Mouse (Mus musculus): Measurements from ENCODE around the gene Actl6b.

Actl6b gene

DNA sequence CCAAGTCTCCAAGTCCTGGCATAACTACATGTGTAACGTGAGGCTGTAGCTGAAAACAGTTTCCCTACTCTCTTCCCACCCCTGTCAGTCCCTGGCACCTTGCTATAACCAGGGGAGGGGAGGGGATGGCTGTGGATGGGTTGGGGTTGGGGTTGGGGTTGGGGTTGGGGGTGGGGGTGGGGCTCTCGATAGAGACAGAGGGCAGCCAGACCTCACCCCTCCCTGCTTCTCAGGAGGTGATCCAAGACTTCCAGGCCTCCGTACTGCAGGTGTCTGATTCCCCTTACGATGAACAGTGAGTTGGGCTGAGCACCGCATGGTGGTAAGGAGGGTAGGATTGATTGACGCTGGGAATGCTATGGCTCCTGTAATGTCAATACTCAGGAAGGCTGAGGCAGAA is 12.4 kb downstream of the Actl6b start:
- no peak for DNase-seq

DNA sequence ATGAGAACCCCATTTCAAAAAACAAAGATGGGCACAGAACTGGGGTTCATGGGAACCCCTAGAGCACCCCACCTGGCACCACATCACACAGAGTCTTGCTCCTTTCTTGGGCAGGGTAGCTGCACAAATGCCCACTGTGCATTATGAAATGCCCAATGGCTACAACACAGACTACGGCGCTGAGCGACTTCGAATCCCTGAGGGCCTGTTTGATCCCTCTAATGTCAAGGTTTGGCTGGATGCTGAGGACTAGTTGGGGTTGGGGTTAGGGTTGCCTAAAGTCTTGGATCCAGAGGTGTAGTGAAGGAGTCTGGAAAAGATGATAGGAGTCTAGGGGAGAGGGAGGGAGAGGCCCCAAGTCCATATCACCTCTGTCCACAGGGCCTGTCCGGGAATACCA is 13.1 kb downstream of the Actl6b start:
- DNase-seq: no peak

DNA sequence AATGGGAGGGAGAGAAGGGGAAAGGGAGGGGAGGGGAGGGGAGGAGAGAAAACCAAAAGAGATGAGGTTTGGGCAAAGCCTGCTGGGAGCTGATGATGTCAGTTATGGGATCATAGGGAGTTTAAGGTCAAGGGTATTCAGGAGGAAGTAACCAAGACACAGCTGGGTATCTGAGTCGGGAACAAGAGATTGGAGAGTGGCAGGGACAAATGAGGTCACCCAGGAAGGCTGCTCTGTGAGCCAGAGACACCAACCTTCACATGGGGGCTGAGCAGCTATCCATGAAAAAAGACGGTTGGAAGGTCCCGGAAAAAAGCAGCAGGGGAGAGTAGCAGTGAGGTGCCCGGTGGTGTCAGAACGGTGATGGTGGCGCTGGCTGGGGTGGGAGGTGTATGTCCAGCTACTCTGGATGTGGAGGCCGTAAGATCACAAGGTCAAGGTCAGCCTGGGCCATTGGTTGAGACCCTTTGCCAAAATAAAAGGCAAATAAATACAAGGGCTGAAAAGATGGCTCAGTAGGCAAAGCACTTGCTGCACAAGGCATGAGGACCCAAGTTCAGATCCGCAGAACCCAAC is 15.0 kb downstream of the Actl6b start:
- DNase-seq: no peak

DNA sequence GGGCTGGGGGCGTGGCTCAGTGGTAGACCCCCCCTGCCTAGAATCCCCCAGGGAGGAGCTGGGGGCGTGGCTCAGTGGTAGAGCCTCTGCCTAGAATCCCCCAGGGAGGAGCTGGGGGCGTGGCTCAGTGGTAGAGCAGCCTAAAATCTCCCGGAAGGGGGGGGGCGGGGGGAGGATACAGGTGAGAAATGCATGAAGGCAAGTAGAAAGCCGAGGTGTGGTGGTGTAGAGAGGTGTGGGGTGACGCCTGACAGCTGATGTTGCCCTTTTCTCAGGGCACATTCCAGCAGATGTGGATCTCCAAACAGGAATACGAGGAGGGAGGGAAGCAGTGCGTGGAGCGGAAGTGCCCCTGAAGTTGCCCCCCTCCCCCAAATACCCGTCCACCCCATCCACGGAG is 15.7 kb downstream of the Actl6b start:
- no peak for DNase-seq

DNA sequence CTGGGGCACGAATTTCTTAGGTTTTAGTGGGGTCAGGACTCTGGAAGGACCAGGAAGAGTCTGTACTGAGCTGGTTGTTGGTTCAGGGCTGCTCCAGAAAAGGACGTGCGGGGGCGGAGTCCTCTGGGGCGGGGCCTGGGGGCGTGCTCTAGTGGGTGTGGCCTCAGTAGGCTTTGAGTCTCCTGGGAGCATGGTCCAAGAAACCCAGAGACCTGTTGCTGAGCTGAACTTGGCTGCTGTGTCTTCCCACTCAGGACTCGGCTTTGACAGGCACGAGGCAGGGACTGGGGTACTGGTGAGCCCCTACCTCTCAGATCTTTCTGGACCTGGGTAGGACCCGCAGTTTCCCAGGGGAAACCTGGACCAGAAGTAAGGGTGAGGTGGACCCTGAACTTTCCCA is 16.3 kb downstream of the Actl6b start, which contains the start of gene Tfr2:
Gene Tfr2, plus strand, starts transcription at position 176 of the 400 bp plus-strand sequence.
- no peak for DNase-seq

DNA sequence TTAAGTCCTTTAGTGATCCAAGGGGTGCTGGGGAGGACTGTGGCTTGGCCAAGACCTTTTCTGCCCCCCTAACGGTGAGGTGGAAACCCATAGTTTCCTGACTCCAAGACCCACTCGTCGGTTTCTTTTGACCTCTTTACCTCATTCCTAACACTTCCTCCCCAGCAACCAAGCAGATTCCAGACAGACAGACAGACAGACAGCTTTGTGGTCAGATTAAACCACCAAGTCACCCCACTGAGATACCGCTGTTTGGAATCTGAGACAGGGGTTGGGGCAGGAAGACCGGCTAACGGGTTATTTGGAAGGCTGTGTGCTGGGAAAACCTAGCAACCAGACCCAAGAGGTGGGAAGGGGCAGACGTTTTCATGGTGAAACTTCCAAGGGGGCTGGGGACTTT is 16.9 kb downstream of the Actl6b start:
- no peak for DNase-seq

DNA sequence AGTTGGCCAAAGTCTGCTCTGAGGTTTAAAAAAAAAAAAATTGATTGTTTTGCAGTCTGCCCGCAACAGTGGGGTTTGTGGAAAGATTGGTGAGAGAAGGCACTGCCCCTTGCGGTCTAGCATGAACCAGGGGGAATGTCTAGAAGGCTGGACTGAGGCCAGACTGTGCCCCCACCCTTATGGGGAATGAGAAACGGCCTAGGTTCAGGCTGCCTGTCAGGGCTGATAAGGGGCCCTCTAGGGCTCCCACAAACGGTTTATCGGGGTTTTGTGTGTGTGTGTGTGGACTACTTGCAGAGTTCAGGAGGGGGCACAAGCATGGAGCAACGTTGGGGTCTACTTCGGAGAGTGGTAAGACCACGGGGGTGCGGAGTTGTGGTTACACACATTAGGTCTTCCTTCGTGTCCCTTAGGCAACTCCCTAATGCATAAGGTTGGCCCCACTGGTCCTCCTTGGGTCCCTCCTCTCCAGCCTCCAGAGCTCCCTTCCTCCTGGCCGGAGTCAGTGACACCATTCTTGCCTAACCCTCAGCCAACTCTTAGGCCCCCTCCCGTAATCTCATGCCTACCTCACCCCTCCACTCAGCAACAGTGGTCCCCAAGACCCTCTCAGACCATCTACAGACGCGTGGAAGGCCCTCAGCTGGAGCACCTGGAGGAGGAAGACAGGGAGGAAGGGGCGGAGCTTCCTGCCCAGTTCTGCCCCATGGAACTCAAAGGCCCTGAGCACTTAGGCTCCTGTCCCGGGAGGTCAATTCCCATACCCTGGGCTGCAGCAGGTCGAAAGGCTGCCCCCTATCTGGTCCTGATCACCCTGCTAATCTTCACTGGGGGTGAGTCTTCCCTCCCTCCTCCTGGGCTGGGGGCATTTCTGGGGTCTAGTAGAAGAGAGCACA is 17.6 kb downstream of the Actl6b start:
- DNase-seq: no peak

DNA sequence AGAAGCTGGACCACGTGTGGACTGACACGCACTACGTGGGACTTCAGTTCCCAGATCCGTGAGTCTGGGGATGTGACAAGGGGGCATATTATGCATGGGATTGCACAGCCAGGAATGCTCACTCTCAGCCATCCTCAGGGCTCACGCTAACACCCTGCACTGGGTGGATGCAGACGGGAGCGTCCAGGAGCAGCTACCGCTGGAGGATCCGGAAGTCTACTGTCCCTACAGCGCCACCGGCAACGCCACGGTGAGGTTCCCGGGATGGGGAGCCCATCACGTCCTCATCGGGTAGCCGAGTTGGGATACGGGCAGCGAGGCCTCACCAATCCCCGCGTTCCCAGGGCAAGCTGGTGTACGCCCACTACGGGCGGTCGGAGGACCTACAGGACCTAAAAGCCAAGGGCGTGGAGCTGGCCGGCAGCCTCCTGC is 21.2 kb downstream of the Actl6b start:
- DNase-seq: peak; percentile 69 to 81

DNA sequence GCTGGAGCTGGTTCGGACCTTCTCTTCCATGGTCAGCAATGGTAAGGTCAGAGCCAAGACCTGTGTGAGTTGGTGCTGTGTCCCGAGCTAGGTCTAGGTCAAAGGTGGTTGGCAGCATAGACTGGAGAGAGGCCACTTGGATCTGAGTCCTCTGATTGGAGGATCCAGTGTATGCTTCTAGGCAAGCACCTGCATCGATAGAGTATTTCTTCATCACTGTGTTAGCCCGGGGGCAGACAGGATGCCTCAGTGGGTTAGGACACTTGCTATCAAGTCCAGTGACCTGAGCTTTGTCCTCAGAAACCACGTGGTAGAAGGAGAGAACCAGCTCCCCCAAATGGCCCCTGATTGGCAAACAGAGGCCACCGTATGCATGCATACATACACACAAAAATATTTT is 26.9 kb downstream of the Actl6b start:
- DNase-seq: no peak

DNA sequence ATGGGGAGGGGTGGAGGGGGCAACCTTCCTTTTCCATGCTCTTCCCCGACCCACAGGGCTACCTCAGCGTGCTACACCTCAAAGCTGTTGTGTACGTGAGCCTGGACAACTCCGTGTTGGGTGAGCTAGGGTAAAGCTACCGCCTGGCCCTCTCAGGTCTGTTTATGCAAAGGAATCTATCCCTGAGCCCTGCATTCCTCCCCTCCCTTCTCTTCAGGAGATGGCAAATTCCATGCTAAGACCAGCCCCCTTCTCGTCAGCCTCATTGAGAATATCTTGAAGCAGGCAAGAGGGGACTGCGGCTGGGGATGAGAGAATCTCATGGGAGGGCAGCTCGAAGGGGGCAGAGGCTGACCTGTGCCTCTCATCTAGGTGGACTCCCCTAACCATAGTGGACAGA is 29.4 kb downstream of the Actl6b start:
- DNase-seq: no peak

DNA sequence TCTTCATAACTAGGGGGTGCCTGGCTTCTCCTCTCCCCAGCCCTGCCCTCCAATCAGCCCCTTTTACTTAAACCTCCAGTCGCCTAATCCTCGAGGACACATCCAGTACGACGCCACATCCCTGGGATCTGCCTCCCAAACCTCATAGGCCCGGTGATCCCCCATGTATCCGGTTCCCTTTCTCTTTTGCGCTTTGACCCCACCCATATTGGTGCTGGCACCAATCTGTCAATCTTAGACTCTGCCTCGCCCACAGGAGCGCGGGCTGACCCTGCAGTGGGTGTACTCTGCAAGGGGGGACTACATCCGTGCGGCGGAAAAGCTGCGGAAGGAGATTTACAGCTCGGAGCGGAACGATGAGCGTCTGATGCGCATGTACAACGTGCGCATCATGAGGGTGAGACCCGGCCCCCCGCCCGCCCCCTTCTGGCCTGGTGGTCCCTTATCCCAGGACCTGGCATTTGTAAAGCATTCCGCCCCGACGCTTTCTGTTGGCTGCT is 30.4 kb downstream of the Actl6b start:
- peak in 1 of 2 experiments; percentile 22 for DNase-seq

DNA sequence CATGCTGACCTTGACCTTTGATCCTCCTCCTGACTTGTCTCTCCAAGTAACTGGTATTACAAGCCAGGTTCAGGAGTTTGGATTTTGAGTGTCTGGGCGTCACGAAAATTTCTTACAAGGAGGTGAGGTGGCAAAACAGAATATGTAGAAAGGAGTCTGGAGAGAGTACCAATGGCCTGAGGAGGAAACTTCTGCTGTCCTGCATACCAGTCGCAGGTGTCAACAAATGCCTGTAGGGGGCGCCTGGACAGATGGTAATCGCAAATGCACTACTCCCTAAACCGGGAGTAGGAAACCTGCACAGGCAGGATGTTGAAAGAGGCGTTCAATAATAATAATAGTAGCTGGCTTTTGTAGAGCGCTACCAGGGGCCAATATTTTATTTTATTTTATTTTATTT is 31.7 kb downstream of the Actl6b start:
- DNase-seq: peak; percentile 77 to 82

DNA sequence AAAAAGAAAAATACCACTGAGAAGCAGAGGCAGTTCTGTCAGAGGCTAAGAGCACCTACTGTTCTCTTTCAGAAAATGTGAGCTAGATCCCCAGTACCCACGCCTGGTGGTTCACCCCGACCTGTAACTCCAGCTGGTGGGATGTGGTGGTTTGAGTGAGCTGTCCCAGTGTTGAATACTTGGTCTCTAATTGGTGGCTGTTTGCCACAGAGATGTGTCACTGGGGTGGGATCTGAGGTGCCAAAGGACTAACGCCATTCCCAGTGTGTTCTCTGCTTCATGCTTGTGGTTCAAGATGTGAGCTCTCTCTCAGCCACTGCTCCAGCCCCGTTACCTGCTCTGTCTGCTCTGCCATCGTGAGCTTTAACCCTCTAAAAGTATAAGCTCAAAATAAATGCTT is 37.2 kb downstream of the Actl6b start:
- no peak for DNase-seq

DNA sequence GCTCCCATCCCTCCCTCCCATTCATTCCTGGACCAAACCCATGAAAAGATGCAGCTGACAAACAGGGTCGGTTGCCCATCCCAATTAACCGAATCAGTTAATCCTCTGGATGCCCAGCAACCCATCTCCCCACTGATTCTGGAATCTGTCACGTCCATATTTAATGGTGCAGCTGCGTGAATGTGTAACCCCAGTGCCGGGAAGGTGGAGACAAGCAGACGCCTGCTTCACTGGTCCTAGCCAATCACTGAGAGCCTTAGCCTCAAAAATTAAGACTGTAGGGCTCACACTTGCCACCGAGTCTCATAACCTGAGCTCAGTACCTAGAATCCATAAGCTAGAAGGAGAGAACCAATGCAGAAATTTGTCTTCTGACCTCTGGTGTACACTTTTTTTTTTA is 42.6 kb downstream of the Actl6b start:
- no peak for DNase-seq

DNA sequence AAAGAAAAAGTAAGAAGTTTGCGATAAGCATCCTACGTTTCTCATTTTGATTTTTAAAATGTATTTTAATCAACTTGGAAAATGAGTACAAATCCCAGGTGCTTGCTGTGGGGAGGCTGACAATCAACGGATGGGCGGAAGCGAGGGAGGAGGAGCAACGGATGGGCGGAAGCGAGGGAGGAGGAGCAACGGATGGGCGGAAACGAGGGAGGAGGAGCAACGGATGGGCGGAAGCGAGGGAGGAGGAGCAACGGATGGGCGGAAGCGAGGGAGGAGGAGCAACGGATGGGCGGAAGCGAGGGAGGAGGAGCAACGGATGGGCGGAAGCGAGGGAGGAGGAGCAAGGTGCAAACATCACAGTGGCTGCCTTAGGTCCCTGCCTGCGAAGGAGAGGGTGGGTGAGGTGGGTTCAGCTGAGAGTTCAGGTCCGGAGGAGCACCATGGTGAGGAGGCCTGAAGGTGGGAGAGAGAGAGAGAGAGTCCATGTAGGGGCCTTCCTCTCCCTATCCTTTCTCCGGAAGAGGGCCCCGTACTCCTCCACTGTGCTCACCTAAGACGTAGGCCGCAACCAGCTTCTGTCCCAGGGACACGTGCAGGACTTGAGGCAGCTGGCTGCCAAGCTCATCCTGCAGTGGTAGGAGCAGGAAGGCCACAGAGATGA is 43.4 kb downstream of the Actl6b start:
- DNase-seq: no peak

DNA sequence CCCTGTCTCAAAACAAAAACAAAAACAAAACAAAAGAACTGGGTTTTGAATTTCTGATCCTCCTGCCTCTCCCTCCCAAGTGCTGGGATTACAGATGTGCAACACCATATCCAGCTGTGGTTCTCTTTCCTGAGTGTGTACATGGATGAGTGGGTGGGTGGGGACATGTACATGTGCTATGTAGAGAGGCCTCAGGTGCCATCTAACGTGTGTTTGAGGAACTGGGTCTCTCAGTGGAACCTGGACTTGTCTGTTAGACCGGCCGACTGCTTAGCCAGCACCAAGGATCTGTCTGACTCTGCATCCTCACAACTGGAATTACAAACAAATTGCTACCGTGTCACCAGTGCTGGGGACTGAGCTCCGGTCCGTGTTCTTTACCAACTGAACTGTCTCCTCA is 44.3 kb downstream of the Actl6b start:
- DNase-seq: no peak

DNA sequence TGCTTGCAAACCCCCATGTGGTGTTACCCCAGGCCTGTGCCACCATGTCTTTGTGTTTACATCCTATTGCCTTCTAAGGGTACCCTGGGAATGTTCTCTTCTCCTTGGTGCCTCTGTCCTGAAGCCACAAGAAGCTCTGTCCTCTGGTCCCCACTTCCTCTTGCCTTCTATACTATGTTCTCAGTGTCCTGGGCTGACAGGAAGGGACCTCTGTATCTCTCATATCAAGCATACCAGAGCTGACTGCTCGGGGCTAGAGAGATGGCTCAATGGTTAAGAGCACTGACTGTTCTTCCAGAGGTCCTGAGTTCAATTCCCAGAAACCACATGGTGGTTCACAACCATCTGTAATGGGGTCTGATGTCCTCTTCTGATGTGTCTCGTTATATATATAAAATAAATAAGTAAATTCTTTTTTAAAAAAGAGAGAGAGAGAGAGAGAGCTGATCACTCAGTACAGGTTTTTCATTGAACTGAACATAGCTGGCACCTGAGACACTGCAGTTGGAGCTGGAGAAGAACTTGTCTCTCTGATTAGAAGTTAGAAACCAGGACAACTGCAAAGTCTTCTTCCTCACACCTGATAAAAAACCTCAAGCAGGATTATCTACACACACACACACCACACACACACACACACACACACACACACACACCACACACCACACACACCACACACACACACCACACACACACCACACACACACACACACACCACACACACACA is 44.9 kb downstream of the Actl6b start:
- no peak for DNase-seq

DNA sequence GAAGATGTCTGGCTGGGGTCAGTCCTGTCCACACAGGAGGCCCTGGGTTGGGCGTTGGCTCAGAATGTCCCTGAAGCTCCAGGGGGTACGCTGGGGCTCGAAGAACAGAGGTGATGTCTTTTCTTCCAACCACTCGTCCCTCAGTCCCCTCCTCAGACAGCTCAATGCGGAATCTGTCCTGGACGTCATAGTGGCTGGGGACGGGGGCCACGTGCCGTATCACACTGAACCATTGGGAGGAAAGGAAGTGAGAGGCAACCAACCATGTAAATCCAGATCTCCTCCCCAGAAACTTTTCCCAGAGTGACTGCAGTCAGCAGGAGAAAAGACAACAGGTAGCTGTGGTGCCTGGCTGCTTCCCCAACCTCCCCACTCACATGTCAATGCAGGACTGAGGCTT is 46.3 kb downstream of the Actl6b start:
- no peak for DNase-seq

DNA sequence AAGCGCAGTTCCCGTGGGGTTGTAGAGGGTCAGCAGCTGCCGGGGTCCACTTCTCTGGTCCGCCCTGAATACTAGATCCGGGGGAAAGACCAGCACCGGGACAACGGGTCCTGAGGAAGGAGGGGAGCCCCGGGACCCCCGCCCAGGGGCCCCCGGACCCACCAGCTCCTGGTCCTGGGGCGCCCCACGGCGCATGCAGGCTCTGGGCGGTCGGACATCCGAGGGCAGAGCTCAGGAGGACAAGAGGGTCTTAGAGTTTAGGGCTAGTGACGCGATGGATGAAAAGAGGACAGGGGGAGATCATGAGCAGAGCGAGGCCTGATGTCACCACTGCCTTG is 46.9 kb downstream of the Actl6b start:
- no peak for DNase-seq

DNA sequence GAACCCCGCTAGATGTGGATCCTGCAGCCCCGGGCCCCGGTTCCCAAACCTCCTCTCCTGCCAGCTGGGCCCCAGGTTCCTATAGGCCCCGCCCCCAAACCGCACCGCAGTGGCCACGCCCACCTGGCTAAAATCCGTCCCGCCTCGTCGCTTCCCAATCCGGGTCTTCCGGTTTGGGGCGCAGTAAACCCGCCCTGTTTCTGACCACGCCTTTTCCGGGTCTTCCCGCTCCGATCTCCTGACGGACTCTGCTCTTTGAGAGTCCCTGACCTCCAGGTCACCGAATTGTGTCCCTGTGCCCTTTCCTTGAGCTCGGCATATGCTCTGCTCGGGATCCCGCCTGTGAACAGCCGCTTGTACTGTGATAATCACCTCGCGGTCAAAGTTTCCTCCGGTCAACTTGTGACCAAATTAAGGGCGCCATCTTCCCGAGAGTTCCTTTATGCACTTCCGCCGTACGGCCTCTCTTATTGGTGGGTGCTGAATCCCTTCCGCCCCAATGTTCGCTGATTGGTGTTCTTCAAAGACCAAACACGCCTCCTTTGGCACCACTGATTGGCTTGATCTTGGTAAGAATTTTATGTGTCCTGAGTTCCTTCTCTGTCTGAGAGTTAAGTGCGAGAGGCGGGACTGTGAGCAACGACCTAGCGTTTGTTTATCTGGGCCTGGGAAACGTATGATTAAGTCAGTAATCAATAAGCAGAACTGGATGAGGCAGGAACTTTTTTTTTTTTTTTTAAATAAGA is 47.5 kb downstream of the Actl6b start, which contains the start of gene Mospd3:
Gene Mospd3, minus strand, starts transcription at position 440 of the 746 bp plus-strand sequence.
- DNase-seq: peak; percentile 93 to 95

DNA sequence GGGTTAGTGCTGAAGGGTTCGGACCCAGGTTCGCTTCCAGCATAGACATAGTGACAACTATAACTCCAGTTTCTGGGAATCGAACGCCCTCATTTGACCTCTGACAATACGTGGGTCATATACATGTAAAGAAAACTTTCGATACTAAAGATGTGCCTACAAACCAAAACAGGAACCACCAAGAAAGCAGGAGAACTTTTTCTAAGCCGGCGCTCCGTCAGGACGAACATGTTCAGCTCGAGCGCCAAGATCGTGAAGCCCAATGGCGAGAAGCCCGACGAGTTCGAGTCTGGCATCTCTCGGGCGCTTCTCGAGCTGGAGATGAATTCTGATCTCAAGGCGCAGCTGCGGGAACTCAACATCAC is 48.0 kb downstream of the Actl6b start:
- peak in 1 of 2 experiments; percentile 19 for DNase-seq
